Mouse (Mus musculus): ENCODE data around the gene Hamp2.
"Not testable (repeated sequence)": the region's sequence is repeated elsewhere in the genome, so short reads cannot be mapped to it uniquely, and the experiment has no call there.

Hamp2 gene

DNA sequence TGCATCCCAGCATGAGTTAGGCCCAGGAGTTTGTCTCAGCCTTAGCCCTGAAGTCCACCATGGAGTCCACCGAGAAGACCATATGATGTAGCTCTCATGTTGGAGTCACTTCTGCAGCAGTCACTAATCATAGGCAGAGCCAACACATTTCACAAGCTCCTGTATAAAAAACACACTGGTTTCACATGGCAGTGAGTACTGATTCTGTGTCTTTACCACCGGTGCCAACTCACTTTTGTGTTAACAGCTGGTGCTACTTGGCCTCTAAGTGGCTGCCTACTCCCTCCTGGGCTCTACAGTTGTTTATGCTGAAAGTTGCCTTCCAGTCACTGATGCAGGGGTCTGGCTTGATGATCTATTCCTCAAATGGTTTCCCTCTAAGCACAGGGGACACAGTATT is at the start of gene Hamp2:
Gene Hamp2 (minus strand): TSS at position 101 of the 400 bp plus-strand sequence.
- in situ Hi-C loops (cut with MboI; ENCODE audit: low sequenced_read_pairs): not testable (repeated sequence)

DNA sequence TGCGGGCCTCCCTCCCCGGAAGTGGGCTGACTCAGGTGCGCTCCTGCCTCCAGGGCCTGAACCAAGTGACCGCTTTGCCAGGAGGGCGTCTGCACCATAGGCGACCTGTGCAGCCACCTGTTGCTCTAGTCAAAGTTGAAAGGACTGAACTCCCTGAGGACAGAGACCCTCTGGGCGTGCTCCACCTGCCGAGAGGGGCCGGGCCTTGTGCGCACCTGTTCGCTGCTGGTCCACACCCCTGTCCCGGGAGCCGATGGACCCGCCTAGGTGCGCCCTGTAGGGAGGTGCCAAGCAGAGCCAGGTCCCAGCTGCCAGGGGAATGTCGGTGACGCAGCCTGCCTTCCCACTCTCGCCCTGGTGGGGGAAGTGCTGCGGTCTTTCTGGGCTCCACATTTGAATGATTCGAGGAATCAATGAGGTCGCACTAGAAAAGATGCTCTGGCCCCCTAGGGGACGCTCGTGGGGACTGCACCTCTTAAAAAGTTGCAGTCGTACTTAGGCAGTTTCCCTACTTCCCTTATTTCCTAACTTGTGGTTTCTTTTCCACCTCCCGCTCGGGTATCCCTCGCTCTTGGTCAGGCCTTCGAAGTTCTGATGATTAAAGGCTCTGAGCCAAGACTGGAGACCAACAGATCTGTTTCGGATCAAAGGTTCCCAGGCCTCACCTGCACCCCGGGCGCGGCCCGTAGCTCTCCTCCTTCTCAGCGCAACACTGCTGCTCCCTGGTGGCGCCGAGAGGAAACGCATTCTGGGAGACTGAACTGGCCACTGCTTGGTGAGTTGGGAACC is 49.2 kb upstream of the Hamp2 start, which contains the start of gene Fam187b:
Gene Fam187b (plus strand): TSS at position 290 of the 789 bp plus-strand sequence.
- in situ Hi-C loops (cut with MboI; ENCODE audit: low sequenced_read_pairs): loop anchor here (10.0 kb wide), 1 partner anchor 121 kb away; no protein-coding TSS in a partner anchor

DNA sequence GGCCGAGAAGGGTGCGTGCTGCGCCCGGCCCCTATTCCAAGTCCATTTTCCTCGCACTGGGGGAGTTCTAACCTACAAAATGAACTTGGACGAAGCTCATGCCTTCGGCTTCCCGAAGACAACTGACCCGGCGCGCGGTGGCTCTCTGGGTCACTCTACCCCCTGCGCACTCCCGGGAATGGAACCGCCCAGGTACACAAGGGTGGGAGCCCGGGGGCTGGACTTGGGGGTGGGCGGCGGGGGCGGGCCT is 48.7 kb upstream of the Hamp2 start, which contains the start of gene Lsr:
Gene Lsr (minus strand): TSS at position 214 of the 250 bp plus-strand sequence.
- in situ Hi-C loops (cut with MboI; ENCODE audit: low sequenced_read_pairs): loop anchor here (10.0 kb wide), 1 partner anchor 122 kb away; no protein-coding TSS in a partner anchor

DNA sequence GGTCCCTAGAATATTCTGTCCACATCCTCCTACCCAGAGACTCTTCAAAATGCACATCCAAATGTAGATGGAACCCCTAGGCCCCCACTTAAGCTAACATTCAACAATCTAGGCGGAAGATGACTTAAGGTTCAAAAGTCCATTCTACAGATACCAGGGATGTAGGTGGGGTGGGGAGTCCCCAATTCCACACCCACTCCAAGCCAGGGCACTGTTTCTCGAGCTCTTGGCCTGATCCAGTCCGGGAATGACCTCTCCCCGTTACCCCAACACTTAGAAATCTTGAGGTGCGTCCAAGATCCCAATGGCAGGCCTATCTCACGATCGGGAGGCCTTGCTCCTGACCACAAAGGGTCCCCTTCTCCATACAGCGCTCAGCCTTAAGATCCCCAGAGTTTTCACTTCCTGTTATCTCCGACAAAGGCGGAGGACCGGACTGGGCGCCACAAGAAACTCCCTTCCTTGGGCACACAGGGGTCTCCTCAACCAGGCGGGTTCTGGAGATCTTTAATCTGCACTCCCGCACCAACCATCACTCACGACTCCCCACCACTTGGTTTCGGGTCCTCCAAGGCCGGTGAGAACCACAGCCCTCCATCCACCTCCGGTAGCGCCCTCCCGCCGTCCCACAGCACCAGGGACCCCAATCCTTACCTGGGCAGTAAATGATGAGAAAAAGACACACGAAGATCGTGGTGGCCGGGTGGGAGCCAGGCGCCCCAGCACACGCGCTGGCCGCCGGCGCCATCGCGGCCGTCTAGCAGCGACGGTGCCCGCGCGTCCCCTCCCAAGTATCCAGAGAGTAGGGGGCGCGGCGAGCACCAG is 48.2 kb upstream of the Hamp2 start:
- in situ Hi-C loops (cut with MboI; ENCODE audit: low sequenced_read_pairs): loop anchor here (10.0 kb wide), 1 partner anchor 122 kb away; no protein-coding TSS in a partner anchor

DNA sequence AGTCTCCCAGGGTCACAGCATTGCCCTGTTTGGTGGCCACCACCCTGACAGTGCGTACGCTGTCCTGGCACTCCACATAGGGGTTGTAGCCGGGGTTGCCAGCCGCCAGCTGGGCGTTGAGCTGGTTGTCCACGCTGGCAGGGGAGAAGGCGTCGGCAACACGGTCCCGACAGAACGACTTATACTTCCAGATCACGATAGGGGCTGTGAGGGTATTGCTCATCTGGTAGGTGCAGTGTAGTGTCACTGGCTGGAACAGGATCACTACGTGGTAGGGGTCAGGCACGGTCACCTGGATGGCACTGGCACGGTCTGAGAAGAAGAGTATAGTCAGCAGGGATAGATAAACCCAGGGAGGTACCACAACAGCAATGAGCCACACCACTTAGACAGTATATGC is 47.4 kb upstream of the Hamp2 start:
- in situ Hi-C loops (cut with MboI; ENCODE audit: low sequenced_read_pairs): loop anchor here (10.0 kb wide), 1 partner anchor 123 kb away; no protein-coding TSS in a partner anchor

DNA sequence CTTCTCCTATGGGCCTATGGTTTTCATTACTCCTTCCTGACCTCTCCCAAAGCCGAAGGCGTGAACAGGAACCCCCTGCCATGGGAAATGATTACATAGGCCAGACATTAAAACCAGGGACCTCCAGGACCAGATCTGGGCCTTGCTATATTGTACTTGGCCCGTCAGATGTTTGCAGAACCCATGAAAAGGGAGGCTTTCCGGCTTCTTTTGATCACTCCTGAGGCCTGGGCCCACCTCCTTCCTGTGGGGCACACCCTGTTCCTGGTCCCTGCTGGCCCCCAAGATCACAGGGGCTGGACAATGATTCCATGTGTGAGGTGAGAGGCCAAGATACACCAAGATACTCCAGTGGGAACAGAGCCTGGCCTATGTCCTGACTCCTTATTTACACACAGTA is 44.7 kb upstream of the Hamp2 start:
- in situ Hi-C loops (cut with MboI; ENCODE audit: low sequenced_read_pairs): no loop called here

DNA sequence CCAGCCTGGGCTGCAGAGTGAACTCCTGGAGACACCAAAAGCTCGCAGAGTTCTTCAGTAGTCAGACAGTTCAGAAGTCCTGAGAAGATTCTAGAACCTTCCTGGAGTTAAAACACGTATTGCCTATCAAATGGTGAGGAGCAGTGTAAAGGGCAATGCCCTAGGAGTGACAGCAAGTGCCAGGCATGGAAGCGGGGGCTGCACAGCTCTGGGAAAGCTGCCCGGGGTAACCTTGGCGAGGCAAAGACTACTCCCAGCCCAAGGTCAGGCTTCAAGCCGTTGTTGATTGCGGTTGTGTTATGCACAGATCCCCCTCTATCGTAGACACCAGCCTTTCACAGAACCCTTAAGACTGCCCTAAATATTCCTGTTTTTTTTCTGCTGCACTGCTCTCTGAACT is 44.1 kb upstream of the Hamp2 start:
- in situ Hi-C loops (cut with MboI; ENCODE audit: low sequenced_read_pairs): no loop called here

DNA sequence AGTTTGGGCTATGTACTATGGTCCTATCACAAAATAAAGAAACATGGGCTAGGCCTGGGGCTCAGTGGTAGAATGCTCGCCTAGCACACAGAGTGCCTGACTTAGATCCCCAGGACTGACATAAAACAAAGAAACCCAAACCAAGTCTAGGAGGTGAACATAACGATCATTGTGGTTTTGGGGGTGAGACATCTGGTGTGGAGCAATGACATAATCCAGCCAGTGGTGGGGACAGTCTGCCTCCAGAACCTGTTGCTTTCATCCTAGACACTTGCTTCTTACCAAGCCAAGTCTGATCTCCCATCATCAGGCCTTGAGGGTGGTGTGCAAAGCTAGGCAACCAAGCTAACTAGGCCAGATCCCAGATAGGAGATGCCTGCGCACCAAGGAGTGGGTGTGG is 42.2 kb upstream of the Hamp2 start:
- in situ Hi-C loops (cut with MboI; ENCODE audit: low sequenced_read_pairs): no loop called here

DNA sequence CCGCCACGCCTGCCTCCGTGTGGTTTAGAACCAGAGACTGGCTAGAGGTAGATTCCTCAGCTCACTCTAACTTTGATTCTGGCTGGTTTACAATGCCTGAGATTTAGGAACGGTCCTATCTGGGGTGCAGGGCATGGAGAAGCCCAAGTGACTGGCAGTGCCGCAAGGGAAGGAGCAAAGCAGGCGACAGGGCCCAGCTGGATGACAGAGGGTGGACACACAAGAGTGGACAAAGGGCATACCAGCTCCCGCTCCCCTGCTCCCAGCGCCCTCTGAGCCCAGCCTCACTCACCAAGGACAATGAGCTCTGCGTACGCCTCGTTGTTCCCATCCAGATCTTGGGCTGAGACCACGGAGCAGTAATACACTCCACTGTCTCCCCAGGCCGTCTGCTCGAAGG is 41.2 kb upstream of the Hamp2 start:
- in situ Hi-C loops (cut with MboI; ENCODE audit: low sequenced_read_pairs): no loop called here

DNA sequence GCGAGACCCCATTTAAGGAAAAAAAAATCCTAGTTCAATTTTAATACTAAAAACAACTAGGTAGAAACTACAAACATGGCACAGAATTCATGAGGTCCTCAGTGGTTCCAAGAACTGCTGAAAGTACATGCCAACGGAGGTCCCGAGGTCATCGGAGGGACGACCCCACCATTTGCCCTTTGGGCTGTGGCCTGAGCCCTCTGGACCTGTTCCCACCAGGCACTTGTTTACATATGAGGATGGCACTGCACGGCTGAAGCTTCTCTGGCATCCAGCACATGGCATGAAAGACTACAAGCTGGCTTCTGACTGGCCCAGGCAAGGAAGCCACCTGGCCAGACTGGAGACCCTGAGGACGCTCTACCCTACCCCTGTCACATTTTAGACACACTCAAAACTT is 39.9 kb upstream of the Hamp2 start:
- in situ Hi-C loops (cut with MboI; ENCODE audit: low sequenced_read_pairs): no loop called here

DNA sequence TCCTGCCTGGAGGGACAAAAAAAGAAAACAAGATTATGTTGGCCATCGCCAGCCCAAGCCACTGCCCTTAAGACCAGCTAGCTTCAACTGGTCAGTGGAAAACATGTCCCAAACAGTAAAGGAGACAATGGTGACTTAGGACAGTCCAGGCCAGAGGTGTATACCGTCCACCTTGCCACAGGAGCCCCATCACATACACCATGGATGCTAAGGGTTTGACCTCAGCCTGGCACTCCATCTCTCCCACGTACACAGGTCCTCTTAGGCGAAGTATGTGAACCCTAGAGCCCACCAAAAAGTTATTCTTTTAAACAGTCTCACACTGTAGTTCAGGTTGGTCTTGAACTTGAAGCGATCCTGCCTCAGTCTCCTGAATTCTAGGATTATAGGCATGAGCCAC is 38.4 kb upstream of the Hamp2 start:
- in situ Hi-C loops (cut with MboI; ENCODE audit: low sequenced_read_pairs): no loop called here

DNA sequence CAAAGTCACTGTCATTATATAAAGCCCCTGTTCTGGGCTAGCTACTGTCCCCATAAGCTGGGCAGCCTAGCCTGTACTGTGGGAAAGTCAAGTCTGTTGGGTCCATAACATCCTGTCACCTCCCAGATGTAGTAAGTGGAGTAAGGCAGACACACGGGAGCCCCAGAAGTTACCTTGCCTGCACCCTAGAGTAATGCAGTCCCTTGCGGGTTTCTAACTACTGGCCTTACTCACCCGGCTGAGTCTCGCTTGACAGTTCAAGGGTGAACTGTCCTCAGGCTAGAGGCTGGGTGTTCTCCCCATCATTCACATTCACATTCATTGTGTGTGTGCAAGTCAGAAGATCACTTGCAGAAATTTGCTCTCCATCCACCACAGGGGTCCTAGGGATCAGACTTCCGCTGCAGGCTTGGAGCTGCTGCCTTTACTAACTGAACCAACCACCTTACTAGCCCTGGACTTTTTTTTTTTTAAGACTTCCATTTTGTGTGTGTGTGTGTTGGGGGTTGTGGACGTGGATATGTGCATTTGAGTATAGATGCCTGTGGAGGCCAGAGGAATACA is 35.4 kb upstream of the Hamp2 start:
- in situ Hi-C loops (cut with MboI; ENCODE audit: low sequenced_read_pairs): no loop called here

DNA sequence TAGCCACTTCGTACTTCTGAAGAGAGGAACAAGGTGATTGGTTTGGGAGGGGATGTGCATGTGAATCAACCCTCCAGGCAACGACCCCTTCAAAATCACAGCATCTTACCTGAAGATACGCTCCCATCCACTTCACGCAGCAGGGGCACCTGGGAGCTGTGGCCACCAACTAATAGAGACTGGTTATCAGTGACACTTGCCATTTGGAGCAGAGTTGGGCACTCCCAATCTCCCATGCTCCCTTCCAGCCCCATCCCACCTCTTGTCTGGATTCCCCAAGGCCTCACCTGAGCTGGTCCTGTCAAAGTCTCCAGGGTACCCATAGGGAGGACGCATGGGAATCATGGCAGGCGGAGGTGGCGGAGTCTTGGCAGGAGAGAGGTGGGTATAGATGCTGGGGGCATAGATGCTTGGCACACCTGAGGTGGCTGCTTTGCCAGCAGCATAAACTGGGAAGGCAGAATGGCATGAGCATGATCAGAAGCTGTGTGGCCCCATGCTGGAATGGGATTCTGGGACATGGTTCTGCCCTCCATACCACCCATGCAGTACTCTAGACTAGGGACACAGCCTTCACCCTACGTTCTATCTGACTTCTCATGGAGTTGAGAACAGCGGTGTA is 34.5 kb upstream of the Hamp2 start:
- in situ Hi-C loops (cut with MboI; ENCODE audit: low sequenced_read_pairs): no loop called here

DNA sequence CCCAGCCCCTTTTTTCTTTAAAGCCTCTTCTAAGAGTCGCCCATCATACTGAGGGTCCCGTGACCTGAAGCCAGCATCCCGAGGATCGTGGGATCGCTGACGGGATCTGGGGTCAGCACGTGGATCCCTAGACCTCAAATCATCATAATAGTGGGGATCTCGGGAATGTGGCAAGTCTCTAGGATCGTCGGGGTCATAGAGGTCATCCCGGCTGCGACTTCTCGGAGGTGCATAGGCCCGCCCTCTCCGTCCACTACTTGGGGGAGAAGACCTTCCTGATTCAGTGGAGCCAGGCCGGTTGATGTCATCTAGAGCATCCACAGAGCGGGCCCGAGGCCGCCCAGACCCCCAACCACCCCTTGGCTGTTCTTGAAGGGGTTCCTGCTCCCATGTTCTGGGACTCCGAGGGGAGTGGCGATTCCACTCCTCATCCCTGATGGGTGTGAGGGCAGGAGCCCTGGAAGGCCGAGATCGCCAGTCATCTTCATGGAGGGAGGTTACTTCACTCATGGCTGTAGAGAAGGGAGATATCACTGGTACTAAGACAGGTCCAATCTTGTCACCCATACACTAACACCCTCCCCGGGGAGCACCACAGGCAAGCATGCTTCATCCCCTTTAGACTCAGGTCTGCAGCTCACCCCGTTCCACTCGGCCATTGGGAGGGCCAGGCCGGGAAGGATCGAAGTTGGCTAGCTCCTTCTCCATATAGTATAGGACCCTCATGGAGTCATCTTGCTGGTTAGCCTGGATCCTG is 33.8 kb upstream of the Hamp2 start:
- in situ Hi-C loops (cut with MboI; ENCODE audit: low sequenced_read_pairs): no loop called here

DNA sequence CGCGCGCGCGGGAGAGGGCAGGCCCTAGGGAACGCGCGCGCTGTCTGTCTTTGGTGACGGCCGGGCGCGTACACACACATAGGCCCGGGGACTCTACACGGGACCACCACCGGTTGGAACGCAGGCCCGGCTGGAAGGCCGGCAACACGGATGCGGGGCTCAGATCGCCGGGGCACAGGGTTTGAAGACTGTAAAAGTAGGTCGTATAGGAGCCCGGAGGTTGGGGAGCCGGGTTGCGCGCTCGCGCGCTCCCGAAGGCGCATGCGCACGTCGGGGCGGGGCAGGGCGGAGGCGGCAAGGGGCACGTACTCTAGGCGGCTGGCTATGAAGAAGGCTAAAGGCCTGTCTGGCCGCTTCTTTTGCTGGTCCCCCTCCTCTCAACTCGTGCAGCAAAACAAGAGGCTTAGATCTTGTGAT is 32.9 kb upstream of the Hamp2 start:
- in situ Hi-C loops (cut with MboI; ENCODE audit: low sequenced_read_pairs): no loop called here

DNA sequence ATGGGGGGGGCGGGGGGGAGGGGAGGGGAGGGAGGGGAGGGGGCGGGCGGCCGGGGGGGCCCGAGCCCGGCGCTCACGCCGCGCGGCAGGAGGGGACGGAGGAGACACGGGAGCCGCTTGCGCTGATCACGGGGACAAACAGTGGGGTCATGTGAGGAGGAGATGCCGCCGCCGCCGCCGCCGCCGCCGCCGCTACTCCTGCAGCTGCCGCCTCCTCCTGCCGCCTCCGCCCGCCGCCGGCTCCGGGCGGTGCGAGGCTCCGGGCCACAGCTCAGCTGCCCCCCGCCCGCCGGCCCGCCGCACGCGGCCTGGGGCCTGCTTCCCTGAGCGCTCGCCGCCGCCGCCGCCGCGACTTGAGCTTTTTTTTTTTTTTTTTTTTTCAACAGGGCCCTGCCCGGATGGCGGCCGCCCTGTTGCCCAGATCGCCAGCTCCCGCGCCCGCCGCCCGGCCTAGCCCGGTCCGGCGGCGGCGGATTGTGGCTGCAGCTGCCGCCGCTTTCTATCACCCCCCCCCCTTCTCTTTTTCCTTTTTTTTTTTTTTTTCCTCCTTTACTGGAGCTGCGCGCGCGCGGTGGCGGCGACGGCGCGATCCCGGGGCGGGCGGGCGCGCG is 32.4 kb upstream of the Hamp2 start, which contains the start of gene Usf2:
Gene Usf2 (minus strand): TSS at position 48 of the 611 bp plus-strand sequence.
- in situ Hi-C loops (cut with MboI; ENCODE audit: low sequenced_read_pairs): no loop called here

DNA sequence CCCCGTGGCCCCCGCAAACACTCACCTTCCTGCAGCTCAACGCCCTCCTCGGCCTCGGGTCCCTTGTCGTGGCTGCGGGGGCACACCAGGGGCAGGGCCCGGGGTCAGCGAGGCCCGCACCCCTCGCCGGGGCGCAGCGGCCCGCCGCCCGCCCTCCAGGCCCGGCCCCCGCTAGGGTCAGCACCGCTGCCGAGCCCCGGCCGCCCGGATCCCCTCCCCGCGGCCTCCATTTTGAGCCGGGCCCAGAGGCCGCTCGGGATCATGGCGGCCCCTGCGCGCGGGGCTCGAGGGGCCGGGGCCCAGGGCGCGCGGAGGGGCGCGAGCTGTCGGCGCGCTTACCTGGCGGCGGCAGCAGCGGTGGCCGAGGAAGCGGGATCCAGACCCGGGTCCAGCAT is 31.9 kb upstream of the Hamp2 start:
- in situ Hi-C loops (cut with MboI; ENCODE audit: low sequenced_read_pairs): no loop called here

DNA sequence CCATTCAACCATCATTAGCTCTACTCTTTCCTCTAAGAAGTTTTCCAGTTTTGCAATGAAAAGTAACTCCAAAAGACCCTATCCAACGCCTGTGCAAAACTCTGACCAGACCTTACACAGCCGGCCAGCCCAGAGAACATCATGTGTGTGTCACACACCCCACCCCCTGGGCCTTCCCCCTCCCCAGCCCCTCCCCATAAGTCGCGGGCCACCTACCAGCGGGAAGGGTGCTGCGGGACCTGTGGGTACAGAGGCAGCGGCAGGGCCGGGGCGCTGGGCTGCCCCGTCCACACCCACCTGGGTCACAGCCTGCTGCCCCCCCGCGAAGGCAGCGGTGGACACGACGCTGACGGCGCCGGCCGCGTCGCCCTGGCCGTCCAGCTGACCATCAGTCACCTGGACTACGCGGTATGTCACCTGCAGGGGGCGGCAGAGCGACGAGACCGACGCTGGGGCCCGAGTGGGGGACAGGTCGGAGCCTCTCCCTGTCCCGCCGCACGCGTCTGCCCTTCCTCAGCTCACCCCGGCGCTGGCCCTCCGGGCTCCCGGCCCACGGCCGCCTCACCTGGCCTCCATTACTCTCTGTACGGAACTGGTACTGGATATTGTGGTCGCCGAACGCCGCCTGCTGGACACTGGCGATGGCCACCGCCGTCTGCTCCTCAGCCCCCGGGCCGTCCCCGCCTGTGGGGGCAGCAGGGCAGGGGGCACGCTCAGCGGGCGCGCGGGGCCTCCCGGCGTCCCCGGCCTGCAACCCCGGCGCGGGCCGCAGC is 31.3 kb upstream of the Hamp2 start:
- in situ Hi-C loops (cut with MboI; ENCODE audit: low sequenced_read_pairs): no loop called here

DNA sequence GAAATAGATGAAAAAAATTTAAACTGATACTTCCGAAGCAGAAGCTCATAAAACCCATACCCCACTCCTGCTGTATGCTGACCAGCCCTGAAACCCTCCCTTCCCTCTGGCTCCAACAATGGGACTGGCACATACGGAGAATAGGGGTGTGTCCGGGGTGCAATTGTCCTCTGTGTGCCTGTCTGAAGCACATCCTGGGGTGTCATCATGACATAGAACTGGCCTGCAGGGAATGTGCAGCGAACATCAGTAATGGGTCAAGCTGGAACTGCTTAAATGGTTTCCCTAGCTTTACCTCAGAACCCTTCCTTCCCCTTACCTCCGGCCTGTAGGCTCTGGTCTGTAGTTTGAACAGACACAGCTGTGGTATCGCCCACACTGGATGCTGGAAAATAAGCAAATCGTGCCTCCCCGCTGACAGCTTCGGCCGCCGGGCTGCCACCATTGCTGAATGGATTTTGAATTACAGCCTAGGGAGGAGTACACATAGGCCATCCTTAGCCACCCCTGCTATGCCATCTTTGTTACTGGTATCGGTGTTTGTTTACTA is 30.6 kb upstream of the Hamp2 start:
- in situ Hi-C loops (cut with MboI; ENCODE audit: low sequenced_read_pairs): no loop called here
